17 mouse cellular contexts compared by ENCODE assay signal in genomic region chr11:61618131-61618530, GRCm38 (mm10). TPM values are rescaled to one million over a fixed set of nuclear protein-coding genes. Genes with fewer than 3 reads are reported as not detected.
DNase-seq lines count a peak whose midpoint lies in the region; ATAC-seq lines count a peak whose summit lies in the region.
"Had no signal": no experiment of that assay in that cellular context is flagged by ENCODE, and none has a peak within 500 bp of the region (broad histone marks: within the 10 kb centered on the region; RNA-seq: fewer than 3 reads in every experiment).

No protein-coding gene starts in this region.

- no peak overlapping the region for H3K27ac ChIP-seq in kidney, embryonic 16.5 days (ENCODE audit: low read length)
- no peak overlapping the region for H3K27ac ChIP-seq in forebrain, embryonic 16.5 days (ENCODE audit: low read length)
- H3K27ac ChIP-seq in hindbrain, embryonic 14.5 days = no peak overlapping the region
- H3K27ac ChIP-seq: limb, embryonic 12.5 days had no signal

- H3K4me1 ChIP-seq in kidney, embryonic 16.5 days (ENCODE audit: insufficient read depth, low read length) = peaks cover 14% of the 10 kb centered on the region
- peaks cover 22% of the 10 kb centered on the region for H3K4me1 ChIP-seq in forebrain, embryonic 16.5 days (replicated peaks; ENCODE audit: control insufficient read depth, insufficient read depth, low read length)
- H3K4me1 ChIP-seq in hindbrain, embryonic 14.5 days (replicated peaks; ENCODE audit: control insufficient read depth, insufficient read depth, low read length) = no peaks in the 10 kb centered on the region

- peaks cover 2% of the 10 kb centered on the region; the same call in 1 of the 2 replicates for H3K9me3 ChIP-seq in kidney, embryonic 16.5 days (ENCODE audit: low read length)
- no peaks in the 10 kb centered on the region for H3K9me3 ChIP-seq in forebrain, embryonic 16.5 days (ENCODE audit: control insufficient read depth, low read length)
- H3K9me3 ChIP-seq in hindbrain, embryonic 14.5 days (ENCODE audit: control insufficient read depth, low read length) = no peaks in the 10 kb centered on the region
- H3K9me3 ChIP-seq: G1E; heart, embryonic 15.5 days; limb, embryonic 12.5 days had no signal

- DNase-seq in kidney, adult 18-20 months = peak; percentile 23
- peak; percentile 28 for DNase-seq in 3T3-L1 (ENCODE audit: low read depth, low spot score)
- peak; percentile 33 to 40 for DNase-seq in gastrocnemius, postnatal 36 days
- peak; percentile 53 for DNase-seq in kidney, postnatal 14 days
- DNase-seq in hindbrain, embryonic 14.5 days (ENCODE audit: low spot score) = no peak
- no peak for DNase-seq in left cerebral cortex, adult 11 months (ENCODE audit: low spot score)
- DNase-seq: adrenal gland, postnatal 36 days; cerebellum, adult 11-12 months; layer of hippocampus, adult 9-11 months; lung, embryonic 14.5 days had no signal

- H3K4me2 ChIP-seq in kidney, embryonic 16.5 days (replicated peaks; ENCODE audit: low read depth, low read length) = no peak overlapping the region
- no peak overlapping the region for H3K4me2 ChIP-seq in forebrain, embryonic 16.5 days (ENCODE audit: low read length)
- no peak overlapping the region for H3K4me2 ChIP-seq in hindbrain, embryonic 14.5 days (replicated peaks)
- H3K4me2 ChIP-seq: heart, embryonic 15.5 days; limb, embryonic 12.5 days; lung, embryonic 14.5 days; midbrain, embryonic 11.5 days had no signal

- ATAC-seq in kidney, embryonic 16.5 days (ENCODE audit: low FRiP score, low TSS enrichment) = no peak
- no peak for ATAC-seq in forebrain, embryonic 16.5 days
- no peak for ATAC-seq in hindbrain, embryonic 14.5 days (ENCODE audit: low FRiP score)
- ATAC-seq: inflammation-experienced regulatory T-cells, adult 6 months had no signal

- no peaks in the 10 kb centered on the region for H3K36me3 ChIP-seq in kidney, embryonic 16.5 days (ENCODE audit: insufficient read depth, low read length)
- H3K36me3 ChIP-seq in forebrain, embryonic 16.5 days (ENCODE audit: control insufficient read depth, insufficient read depth) = no peaks in the 10 kb centered on the region
- H3K36me3 ChIP-seq in hindbrain, embryonic 14.5 days (replicated peaks; ENCODE audit: control insufficient read depth, insufficient read depth) = no peaks in the 10 kb centered on the region
- H3K36me3 ChIP-seq: G1E; heart, embryonic 15.5 days; limb, embryonic 12.5 days had no signal

- H3K4me3 ChIP-seq in kidney, embryonic 16.5 days (ENCODE audit: low read length) = no peak overlapping the region
- H3K4me3 ChIP-seq in forebrain, embryonic 16.5 days (replicated peaks; ENCODE audit: low read length) = no peak overlapping the region
- H3K4me3 ChIP-seq in hindbrain, embryonic 14.5 days (replicated peaks; ENCODE audit: low read length) = no peak overlapping the region
- H3K4me3 ChIP-seq: heart, embryonic 15.5 days; limb, embryonic 12.5 days had no signal

- H3K9ac ChIP-seq in kidney, embryonic 16.5 days (replicated peaks; ENCODE audit: low read length) = no peak overlapping the region
- no peak overlapping the region for H3K9ac ChIP-seq in forebrain, embryonic 16.5 days (replicated peaks; ENCODE audit: low read depth, low read length)
- H3K9ac ChIP-seq in hindbrain, embryonic 14.5 days = no peak overlapping the region
- H3K9ac ChIP-seq: heart, embryonic 15.5 days; limb, embryonic 12.5 days; lung, embryonic 14.5 days had no signal

- no peaks in the 10 kb centered on the region for H3K27me3 ChIP-seq in kidney, embryonic 16.5 days (ENCODE audit: insufficient read depth, low read length)
- no peaks in the 10 kb centered on the region for H3K27me3 ChIP-seq in forebrain, embryonic 16.5 days (replicated peaks; ENCODE audit: control insufficient read depth, insufficient read depth, low read length)
- H3K27me3 ChIP-seq in hindbrain, embryonic 14.5 days (ENCODE audit: control insufficient read depth, insufficient read depth, low read length) = no peaks in the 10 kb centered on the region
- H3K27me3 ChIP-seq: heart, embryonic 15.5 days; limb, embryonic 12.5 days had no signal

- intact Hi-C loops in gastrocnemius, postnatal 36 days (cut with DNase I) = loop anchor here (5.0 kb wide), 3 partner anchors 41 to 201 kb away; partner anchors contain the start of gene Epn2

- WGBS in kidney, embryonic 16.5 days = 89% methylated on average over 8 of the region's 8 CpGs
- WGBS in forebrain, embryonic 16.5 days = 93% methylated on average over 8 of the region's 8 CpGs
- WGBS in hindbrain, embryonic 14.5 days = 86% methylated on average over 8 of the region's 8 CpGs

RNA-seq across cellular contexts. Expression of gene Grap, which starts 34.9 kb away (rescaled TPM):
- 13.6 and 16.3 TPM in 2 replicates for polyA plus RNA-seq in kidney, embryonic 16.5 days (2015; fragmentation: Nextera tagmentation; extraction: Ambion mirVana)
- total RNA-seq in gastrocnemius, postnatal 36 days (2021) = 1 to 10 TPM; 4.4 to 5.5 TPM
- polyA plus RNA-seq in forebrain, embryonic 16.5 days (2015; fragmentation: Nextera tagmentation; extraction: Ambion mirVana) = 10.2 and 11.3 TPM in 2 replicates
- polyA plus RNA-seq in hindbrain, embryonic 14.5 days (2014; fragmentation: Nextera tagmentation; extraction: Ambion mirVana) = 8.1 and 10.1 TPM in 2 replicates

RNA-seq across cellular contexts. Expression of gene Epn2, which starts 38.6 kb away (rescaled TPM):
- 25.0 and 26.9 TPM in 2 replicates for polyA plus RNA-seq in kidney, embryonic 16.5 days (2015; fragmentation: Nextera tagmentation; extraction: Ambion mirVana)
- 10 to 100 TPM; 13.9 to 20.4 TPM for total RNA-seq in gastrocnemius, postnatal 36 days (2021)
- polyA plus RNA-seq in forebrain, embryonic 16.5 days (2015; fragmentation: Nextera tagmentation; extraction: Ambion mirVana) = 74.6 and 92.8 TPM in 2 replicates
- polyA plus RNA-seq in hindbrain, embryonic 14.5 days (2014; fragmentation: Nextera tagmentation; extraction: Ambion mirVana) = 65.6 and 80.9 TPM in 2 replicates

Comparison
In these comparisons a context has a peak if more than half of its experiments do, and no peak if none do; other contexts are left out.
1. DNase-seq: peak in kidney, adult 18-20 months (single experiment), 3T3-L1 (single experiment), gastrocnemius, postnatal 36 days (2 of 2) and kidney, postnatal 14 days (single experiment); none in hindbrain, embryonic 14.5 days (single experiment) and left cerebral cortex, adult 11 months (single experiment).